Mouse (Mus musculus) CH12.LX (cell line): Measurements from ENCODE around the gene Rnf5.

Experiments
- CTCF ChIP-seq, 2 experiments: IDR thresholded peaks in 1 of 2; conservative IDR thresholded peaks in 1 of 2; 2 replicates each; pipeline ENCODE4 v1.5.1; 2011 to 2012; ENCODE audit warnings: low read depth in 2 of 2, low read length in 2 of 2, improper control_type of control experiment in 1 of 2, inconsistent platforms in 1 of 2, mild to moderate bottlenecking in 1 of 2, moderate library complexity in 1 of 2
- MAZ ChIP-seq: IDR thresholded peaks from 2 replicates; pipeline ENCODE4 v1.6.1; 2012; ENCODE audit warnings: low read depth, mild to moderate bottlenecking, inconsistent platforms, low read length, improper control_type of control experiment, moderate library complexity
- PAX5 ChIP-seq: IDR thresholded peaks from 2 replicates; pipeline ENCODE4 v1.6.1; 2012; ENCODE audit warnings: low read length, inconsistent platforms, mixed read lengths
- USF1 ChIP-seq: IDR thresholded peaks from 2 replicates; pipeline ENCODE4 v1.6.1; 2014; ENCODE audit warnings: low read depth, mild to moderate bottlenecking, inconsistent platforms, low read length, improper control_type of control experiment

DNA sequence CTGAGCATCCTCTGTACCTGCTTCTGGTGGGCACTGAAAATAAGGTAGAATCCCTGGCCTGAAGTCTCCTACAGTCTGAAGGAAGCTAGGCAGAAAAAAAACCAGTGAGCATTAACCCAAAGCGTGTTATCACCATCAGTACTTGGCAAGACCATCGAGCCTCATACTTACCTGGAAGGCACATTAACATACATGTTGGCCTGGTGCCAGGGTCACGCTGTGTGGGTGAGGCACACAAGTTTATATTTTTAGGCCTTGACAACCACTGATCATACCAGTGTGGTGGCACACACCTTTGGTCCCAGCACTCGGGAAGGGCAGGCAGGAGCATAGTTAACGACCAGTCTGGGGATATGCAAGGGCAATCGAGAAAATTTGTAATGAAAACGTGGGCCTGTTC is 4.5 kb upstream of the Rnf5 start:
- no peak for TF ChIP-seq PAX5
- no peak for TF ChIP-seq CTCF (conservative IDR thresholded peaks at IDR 0.05 in 1 of 2, IDR thresholded peaks at IDR 0.05 in 1 of 2; ENCODE audit: low read depth in 2 of 2, low read length in 2 of 2)
- no peak for TF ChIP-seq MAZ
- TF ChIP-seq USF1: no peak
